Mouse (Mus musculus) embryonic facial prominence, embryonic 11.5 days (tissue): Measurements from ENCODE around the gene Adamts3. TPM values are rescaled to one million over a fixed set of nuclear protein-coding genes. Genes with fewer than 3 reads are reported as not detected.
A peak's percentile ranks its signal among the peaks of the same experiment; 100 is the strongest.

ENCODE experiments used
- ATAC-seq: fragments of 200-750 bp; cut with Nextera tagmentation; replicated peaks from 2 replicates; pipeline ENCODE4 v1.8.0; 2017; ENCODE audit warnings: low read depth; ENCODE audit not compliant: insufficient number of reproducible peaks, low FRiP score, low TSS enrichment
- DNase-seq: peaks from one replicate; pipeline ENCODE4 v3.0.0-alpha.2; 2015; ENCODE audit warnings: low spot score
- H3K27ac ChIP-seq: fragments of 300-500 bp; sonication (generic); replicated peaks from 2 replicates; pipeline ENCODE4 v1.5.1; 2014; ENCODE audit warnings: mild to moderate bottlenecking, low read depth, low read length, control low read depth
- H3K27me3 ChIP-seq: fragments of 300-500 bp; sonication (generic); 2 replicates; pipeline ENCODE4 v1.6.1; 2014; ENCODE audit warnings: mild to moderate bottlenecking, low read length, moderate library complexity, mixed read lengths; ENCODE audit not compliant: control insufficient read depth, insufficient read depth
- H3K36me3 ChIP-seq: fragments of 300-500 bp; sonication (generic); replicated peaks from 2 replicates; pipeline ENCODE4 v1.6.1; 2014; ENCODE audit warnings: low read depth, mild to moderate bottlenecking, low read length, moderate library complexity, mixed read lengths; ENCODE audit not compliant: control insufficient read depth, insufficient read depth
- H3K4me1 ChIP-seq: fragments of 300-500 bp; sonication (generic); 2 replicates; pipeline ENCODE4 v1.6.1; 2014; ENCODE audit warnings: low read length, mixed read lengths; ENCODE audit not compliant: control insufficient read depth, insufficient read depth
- H3K4me2 ChIP-seq: fragments of 300-500 bp; sonication (generic); 2 replicates; pipeline ENCODE4 v1.6.1; 2014; ENCODE audit warnings: low read depth, mild to moderate bottlenecking, control low read depth, low read length, moderate library complexity
- H3K4me3 ChIP-seq: fragments of 300-500 bp; sonication (generic); 2 replicates; pipeline ENCODE4 v1.5.1; 2014; ENCODE audit warnings: low read depth, low read length, control low read depth
- H3K9ac ChIP-seq: fragments of 300-500 bp; sonication (generic); replicated peaks from 2 replicates; pipeline ENCODE4 v1.6.1; 2014; ENCODE audit warnings: mild to moderate bottlenecking, control low read depth, low read length
- H3K9me3 ChIP-seq: fragments of 300-500 bp; sonication (generic); replicated peaks from 2 replicates; pipeline ENCODE4 v1.6.1; 2016; ENCODE audit warnings: mild to moderate bottlenecking, low read length, inconsistent platforms, mixed read lengths; ENCODE audit not compliant: control insufficient read depth
- WGBS: fragments of 180-500 bp; shearing (Covaris S2); extraction: QIAGEN DNeasy Blood & Tissue Kit; methylation state at CpG from one replicate; pipeline ENCODE4 v1.1.7; 2014; 5-methylcytosine and 5-hydroxymethylcytosine counted together
- polyA plus RNA-seq: library from polyadenylated mRNA; unstranded; fragments of >200 nt; fragmentation: Nextera tagmentation; extraction: Ambion mirVana; gene quantifications from 2 replicates; pipeline ENCODE4 v1.2.1, GENCODE M21; 2014

The Adamts3 gene
- polyA plus RNA-seq, 1 experiment from 2014 or later: 5.7 TPM

DNA sequence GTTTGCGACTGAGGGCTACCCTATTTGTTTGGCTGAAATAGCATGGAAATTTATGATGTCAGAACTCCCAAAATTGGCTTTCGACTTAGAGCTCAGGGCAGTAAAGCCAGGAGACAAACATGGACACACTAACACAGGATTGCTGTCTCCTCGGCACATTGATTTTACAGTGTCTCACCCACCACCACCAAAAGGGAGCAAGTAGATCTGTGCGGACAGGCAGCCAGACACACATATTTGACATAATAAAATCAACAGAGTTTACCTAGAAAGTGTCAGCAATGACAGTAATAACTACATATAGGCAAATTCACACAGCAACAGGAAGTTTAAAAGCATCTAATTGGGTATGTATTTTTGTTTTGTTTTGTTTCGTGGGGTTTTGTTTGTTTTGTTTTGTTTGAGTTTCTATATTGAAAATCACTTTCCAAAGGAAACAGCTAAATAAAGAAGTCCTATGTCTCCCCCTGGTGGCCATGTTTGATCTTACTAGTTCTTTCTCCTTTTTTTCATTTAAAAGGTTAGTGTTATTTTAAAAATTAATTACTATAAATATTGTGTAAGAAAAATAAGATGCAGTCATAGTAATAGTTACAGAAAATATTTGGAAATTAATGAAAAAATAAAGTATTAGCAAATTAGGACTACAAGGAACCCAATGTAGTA, 203.1 kb downstream of the Adamts3 start:
- Histone ChIP-seq H3K27ac (no peak overlapping the region), H3K4me2 (no peak overlapping the region), H3K9ac (no peak overlapping the region), H3K4me3 (no peak overlapping the region), H3K36me3 (no peaks in the 10 kb centered on the region), H3K9me3 (no peaks in the 10 kb centered on the region), H3K27me3 (no peaks in the 10 kb centered on the region), H3K4me1 (no peaks in the 10 kb centered on the region)
- ATAC-seq (no peak), DNase-seq (peak; percentile 87)
- WGBS: 70% methylated on average over 5 of the region's 5 CpGs

DNA sequence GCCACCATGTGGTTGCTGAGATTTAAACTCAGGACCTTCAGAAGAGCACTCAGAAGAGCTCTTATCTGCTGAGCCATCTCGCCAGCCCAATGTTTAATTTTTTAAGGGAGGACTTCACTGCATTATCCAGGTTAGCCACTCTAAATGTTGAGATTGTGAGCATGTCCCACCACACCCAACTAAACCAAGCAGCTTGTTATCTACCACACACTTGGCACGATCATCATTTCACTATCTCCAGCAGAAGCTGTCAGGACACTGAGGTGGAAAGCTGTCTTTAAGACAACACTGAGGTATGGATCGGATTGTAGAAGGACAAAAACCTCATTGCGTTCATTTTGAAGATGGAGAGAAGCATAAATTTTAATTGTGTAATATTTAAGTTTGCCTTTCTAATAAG, 205.0 kb downstream of the Adamts3 start:
- WGBS: 93% methylated on average over 4 of the region's 4 CpGs

DNA sequence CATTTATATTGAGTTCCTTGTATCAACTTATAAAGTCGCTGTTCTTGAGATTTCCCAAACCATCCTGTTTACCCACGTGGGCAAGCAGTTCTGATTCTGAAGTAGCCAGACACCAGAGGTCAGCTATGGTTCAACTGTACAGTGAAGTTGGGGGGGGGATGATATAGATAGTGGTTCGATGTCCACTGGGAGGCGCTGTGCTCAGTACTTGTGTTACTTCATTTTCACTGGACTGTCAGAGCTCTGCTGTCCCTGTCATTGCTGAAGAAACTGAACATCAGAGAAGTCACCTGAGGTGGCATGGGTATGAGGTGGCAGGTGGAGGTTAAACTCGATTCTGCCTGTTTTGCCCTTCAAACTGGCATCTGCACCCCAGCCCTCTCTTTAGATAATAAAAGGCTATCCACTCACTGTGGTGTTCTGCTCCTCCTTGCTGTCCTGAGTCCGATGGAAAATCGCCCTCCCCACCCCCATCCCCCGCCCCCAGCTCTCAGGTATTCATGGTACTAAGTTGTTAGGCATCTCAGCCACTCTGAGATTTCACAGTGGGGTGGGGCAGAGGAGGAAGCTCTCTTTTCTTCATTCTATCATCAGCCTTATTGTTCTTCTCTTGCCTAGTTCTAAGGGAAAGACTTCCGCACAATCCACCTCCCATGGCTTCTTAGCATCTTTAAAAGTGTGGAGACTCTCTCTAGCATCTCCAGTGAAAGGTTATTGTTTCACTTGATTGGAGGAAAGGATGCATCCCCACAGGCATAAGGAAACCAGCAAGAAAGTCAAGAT, 208.9 kb downstream of the Adamts3 start:
- Histone ChIP-seq H3K4me3 (no peak overlapping the region), H3K4me1 (no peaks in the 10 kb centered on the region), H3K36me3 (no peaks in the 10 kb centered on the region), H3K27me3 (no peaks in the 10 kb centered on the region), H3K4me2 (no peak overlapping the region), H3K9me3 (no peaks in the 10 kb centered on the region), H3K27ac (no peak overlapping the region), H3K9ac (no peak overlapping the region)
- ATAC-seq (no peak), DNase-seq (no peak)
- WGBS: 79% methylated on average over 9 of the region's 9 CpGs

More for the DNA sequence above, 205.0 kb downstream of the Adamts3 start:
- Histone ChIP-seq H3K27me3 (no peaks in the 10 kb centered on the region), H3K9me3 (no peaks in the 10 kb centered on the region), H3K9ac (no peak overlapping the region), H3K36me3 (no peaks in the 10 kb centered on the region), H3K4me2 (no peak overlapping the region), H3K27ac (no peak overlapping the region), H3K4me1 (no peaks in the 10 kb centered on the region), H3K4me3 (no peak overlapping the region)
- DNase-seq (no peak), ATAC-seq (no peak)

DNA sequence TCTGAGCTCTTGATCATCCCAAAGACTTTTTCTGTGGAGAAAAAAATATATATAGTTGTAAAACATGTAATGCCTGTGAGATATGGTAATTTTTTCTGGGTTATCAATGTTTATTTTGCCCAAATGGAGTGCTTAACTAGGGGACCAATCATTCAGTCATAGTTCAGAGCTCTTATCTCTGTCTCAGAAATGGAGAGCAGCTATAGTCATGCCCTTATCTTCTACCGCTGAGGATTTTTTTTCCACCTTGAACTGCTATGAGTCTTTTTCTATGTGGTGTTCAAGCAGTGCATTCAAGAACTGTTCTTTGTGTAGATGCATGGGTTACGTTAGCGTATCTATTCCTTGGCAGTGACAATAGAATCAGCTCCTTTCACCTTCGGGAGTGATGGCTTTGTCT, 210.2 kb downstream of the Adamts3 start:
- ATAC-seq: no peak
- no peaks in the 10 kb centered on the region for H3K27me3 ChIP-seq
- H3K4me2 ChIP-seq: no peak overlapping the region
- H3K9me3 ChIP-seq: no peaks in the 10 kb centered on the region
- DNase-seq: no peak
- no peak overlapping the region for H3K4me3 ChIP-seq
- no peaks in the 10 kb centered on the region for H3K4me1 ChIP-seq
- no peaks in the 10 kb centered on the region for H3K36me3 ChIP-seq
- WGBS: 77% methylated on average over 4 of the region's 4 CpGs
- no peak overlapping the region for H3K9ac ChIP-seq
- no peak overlapping the region for H3K27ac ChIP-seq

DNA sequence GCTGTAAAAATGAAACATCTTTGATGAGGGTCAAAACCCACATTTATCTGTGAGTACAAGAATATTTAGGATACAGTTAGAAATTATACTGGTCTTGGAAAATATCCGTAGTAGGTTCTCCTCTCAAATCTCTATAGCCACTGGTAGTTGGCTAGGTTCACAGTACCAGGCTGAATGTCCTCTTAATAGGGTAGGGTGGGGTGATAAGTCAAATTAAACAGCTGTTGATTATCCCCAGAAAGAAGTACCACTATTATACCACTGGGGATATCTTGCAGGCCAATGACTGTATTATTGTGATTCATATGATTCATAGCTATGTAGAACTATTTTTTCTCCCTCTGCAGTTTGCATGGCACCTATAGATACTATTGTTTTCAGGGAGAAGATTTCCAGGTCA, 228.8 kb downstream of the Adamts3 start:
- no peak for DNase-seq
- H3K27me3 ChIP-seq: no peaks in the 10 kb centered on the region
- no peaks in the 10 kb centered on the region for H3K36me3 ChIP-seq
- no peak for ATAC-seq
- no peaks in the 10 kb centered on the region for H3K9me3 ChIP-seq
- H3K4me2 ChIP-seq: no peak overlapping the region
- no peak overlapping the region for H3K9ac ChIP-seq
- WGBS: 94% methylated on average over 1 of the region's 1 CpGs
- no peaks in the 10 kb centered on the region for H3K4me1 ChIP-seq
- H3K27ac ChIP-seq: no peak overlapping the region
- no peak overlapping the region for H3K4me3 ChIP-seq

DNA sequence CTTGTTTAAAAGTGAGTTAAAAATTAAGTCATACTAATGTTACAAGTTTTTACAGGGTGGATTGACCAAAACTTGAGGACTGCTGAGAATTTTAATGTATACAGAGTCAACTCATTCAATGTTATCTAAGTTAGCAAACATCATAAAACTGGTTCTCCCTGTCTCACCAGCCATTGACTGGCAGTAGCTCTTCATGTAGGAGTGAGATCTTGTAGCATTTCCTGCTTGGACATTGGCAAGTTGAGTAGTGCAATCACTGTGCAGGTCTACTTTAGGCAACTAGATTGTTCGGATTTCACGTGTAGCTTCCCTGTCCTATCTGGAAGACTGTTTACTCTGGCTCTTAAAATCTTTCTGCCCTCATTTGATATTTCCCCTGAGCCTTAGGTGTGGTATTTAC, 229.3 kb downstream of the Adamts3 start:
- Histone ChIP-seq H3K9me3 (no peaks in the 10 kb centered on the region), H3K9ac (no peak overlapping the region), H3K4me2 (no peak overlapping the region), H3K36me3 (no peaks in the 10 kb centered on the region), H3K27me3 (no peaks in the 10 kb centered on the region), H3K27ac (no peak overlapping the region), H3K4me1 (no peaks in the 10 kb centered on the region), H3K4me3 (no peak overlapping the region)
- WGBS: 82% methylated on average over 2 of the region's 2 CpGs
- DNase-seq (no peak), ATAC-seq (no peak)

DNA sequence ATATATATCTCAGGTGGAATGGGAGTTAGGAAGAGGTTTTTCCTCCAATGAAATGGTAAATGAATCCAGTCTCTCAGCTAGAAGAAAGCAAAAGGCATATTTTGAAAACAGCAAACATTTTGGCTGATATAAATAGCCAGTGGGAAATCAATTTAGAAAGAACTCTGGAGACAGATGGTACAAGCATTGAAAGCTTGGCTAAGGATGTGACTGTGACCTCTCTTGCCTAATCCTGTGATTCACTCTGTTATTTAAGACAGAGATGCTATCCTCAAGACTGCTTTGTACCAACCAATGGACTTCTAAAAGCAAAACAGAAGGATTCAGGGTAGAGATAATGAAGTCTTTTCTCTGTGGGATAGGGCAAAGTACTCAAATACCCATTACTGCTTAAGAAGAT, 236.2 kb downstream of the Adamts3 start:
- H3K4me1 ChIP-seq: no peaks in the 10 kb centered on the region
- H3K27me3 ChIP-seq: no peaks in the 10 kb centered on the region
- no peak overlapping the region for H3K4me3 ChIP-seq
- H3K4me2 ChIP-seq: no peak overlapping the region
- H3K27ac ChIP-seq: no peak overlapping the region
- no peaks in the 10 kb centered on the region for H3K36me3 ChIP-seq
- no peak for ATAC-seq
- no peak for DNase-seq
- H3K9me3 ChIP-seq: no peaks in the 10 kb centered on the region
- H3K9ac ChIP-seq: no peak overlapping the region

DNA sequence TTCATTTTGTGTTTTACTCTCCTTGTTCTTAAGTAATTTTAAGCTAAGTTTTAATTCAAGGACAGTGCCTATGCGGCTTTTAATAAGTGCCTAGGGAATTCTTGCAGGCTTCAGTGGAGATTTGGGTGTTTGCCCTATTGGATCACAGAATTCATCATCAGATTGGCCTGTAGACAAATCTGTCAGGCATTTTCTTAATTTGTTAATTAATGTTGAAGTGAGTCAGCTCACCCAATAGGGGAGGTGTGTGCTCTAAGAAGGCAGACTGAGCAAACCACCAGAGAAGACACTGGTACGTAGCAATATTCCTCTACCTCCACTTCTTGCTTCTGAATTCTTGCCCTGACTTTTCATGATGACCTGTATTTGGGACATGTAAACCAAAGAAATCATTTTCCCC, 247.7 kb downstream of the Adamts3 start:
- DNase-seq (no peak), ATAC-seq (no peak)
- Histone ChIP-seq H3K4me1 (no peaks in the 10 kb centered on the region), H3K36me3 (no peaks in the 10 kb centered on the region), H3K4me3 (no peak overlapping the region), H3K4me2 (no peak overlapping the region), H3K9me3 (no peaks in the 10 kb centered on the region), H3K27me3 (no peaks in the 10 kb centered on the region), H3K9ac (no peak overlapping the region), H3K27ac (no peak overlapping the region)
- 87% methylated on average over 2 of the region's 2 CpGs for WGBS
